Mouse (Mus musculus): ENCODE results near the gene Zup1.
A peak's percentile ranks its signal among the peaks of the same experiment; 100 is the strongest.
"Not testable (repeated sequence)": the region's sequence is repeated elsewhere in the genome, so short reads cannot be mapped to it uniquely, and the experiment has no call there.

Gene Zup1

DNA sequence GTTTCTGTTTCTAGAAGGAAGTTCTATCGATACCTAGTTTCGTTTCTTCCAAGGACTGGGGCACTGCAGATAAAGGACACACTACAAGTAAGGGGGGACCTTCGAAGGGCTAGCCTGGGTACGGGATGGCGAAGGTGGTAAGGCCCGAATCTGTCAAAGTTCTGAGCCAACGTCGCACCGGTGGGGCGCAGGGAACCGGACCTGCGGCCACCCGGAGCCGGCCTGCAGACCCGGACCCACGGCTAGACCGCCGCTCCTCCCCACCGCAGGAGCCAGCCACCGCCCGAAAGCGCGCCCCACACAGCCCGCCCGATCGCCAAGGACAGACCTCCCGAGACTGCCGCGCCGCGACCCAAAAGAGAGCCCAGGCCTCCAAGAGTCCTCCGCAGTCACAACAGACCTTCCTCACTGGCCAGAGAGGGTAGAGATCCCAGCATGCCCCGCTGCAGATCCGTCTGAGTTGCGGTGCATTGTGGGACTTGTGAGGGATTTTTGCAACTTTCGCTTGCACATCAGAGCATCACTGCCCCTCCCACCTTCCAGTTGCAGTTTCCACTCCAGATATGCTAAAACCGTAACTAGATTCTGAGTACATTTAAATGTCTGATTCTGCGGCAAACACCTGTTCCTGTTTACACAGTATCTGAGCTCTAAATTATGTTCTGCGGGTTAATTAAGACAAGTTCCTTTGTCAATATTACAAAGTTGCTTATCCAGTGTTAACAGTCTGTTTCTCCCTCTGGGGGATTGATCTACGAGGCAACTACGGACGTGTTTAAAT, at the start of gene Zup1:
TSS of gene Zup1 (minus strand) at position 467 of the 781 bp plus-strand sequence.
- DNase-seq (ENCODE audit: low spot score): peak; percentile 93

DNA sequence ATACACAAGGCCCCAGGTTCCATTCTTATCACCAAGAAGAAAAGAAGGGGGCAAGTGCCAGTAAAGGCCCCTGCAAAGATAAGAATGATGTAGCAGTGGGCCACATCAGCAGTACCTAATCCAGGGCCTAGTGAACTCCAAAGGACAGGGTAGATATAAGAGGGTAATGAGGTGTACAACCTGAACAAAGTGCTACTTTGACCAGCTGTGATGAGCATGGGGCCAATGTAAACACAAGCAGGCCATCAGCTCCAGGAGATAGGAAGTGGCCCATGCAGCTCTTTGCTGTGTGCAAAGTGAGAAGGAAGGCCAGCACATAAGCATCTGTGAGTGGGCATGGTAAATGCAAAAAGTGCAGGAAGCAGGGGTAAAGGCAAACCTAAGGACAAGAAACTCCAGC, 47.3 kb upstream of the Zup1 start:
- no peak for DNase-seq (ENCODE audit: low spot score)

- not testable (repeated sequence) for DNase-seq (ENCODE audit: low spot score)
Measured at GRCm38 (mm10) chr10:33996686-33997085, 45.6 kb upstream of the Zup1 start.

DNA sequence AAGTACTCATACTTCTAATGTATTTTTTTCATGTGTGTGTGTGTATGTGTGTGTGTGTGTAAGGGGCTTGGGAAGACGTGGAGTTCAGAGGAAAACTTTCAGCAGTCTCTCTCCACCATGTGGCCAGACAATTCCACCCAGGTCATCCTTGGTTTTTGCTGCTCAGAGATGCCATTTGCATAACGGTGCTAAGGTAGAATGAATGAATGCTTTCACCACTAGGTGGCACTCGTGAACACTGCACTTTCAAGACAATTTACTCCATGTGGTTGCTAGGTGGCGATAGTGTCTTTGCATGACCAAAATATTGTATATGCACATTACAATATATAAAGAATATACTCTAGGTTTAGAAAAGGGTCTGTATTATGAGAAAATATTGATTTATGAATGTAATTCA, 35.7 kb upstream of the Zup1 start:
- peak; percentile 92 for DNase-seq (ENCODE audit: low spot score)

- no peak for DNase-seq (ENCODE audit: low spot score)
Measured at GRCm38 (mm10) chr10:33974781-33975494, 23.9 kb upstream of the Zup1 start.

GRCm38 (mm10) chr10:33952509-33952908, 1.4 kb upstream of the Zup1 start:
- DNase-seq (ENCODE audit: low spot score): peak; percentile 62

GRCm38 (mm10) chr10:33946336-33946735, 4.7 kb downstream of the Zup1 start:
- no peak for DNase-seq (ENCODE audit: low spot score)

DNA sequence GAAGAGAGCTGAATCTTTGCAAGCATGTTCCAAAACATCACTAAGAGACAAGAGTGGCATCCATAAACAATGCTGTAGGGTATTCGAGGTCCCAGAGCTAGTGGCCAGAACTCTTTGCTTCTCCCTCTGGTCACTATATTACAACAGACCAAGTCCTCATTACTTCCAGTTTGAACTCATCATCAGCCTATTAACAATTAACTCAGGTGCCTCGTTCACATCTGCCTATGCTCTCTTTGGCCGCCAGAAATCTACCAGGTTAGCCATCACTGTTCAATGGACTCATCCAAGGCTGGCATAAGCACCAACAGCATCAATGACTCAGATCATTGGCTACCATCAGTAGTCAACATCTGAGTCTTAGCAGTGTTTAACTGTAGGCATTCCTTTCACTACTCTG, 5.7 kb downstream of the Zup1 start:
- no peak for DNase-seq (ENCODE audit: low spot score)

GRCm38 (mm10) chr10:33940702-33941101, 10.4 kb downstream of the Zup1 start:
- no peak for DNase-seq (ENCODE audit: low spot score)

DNA sequence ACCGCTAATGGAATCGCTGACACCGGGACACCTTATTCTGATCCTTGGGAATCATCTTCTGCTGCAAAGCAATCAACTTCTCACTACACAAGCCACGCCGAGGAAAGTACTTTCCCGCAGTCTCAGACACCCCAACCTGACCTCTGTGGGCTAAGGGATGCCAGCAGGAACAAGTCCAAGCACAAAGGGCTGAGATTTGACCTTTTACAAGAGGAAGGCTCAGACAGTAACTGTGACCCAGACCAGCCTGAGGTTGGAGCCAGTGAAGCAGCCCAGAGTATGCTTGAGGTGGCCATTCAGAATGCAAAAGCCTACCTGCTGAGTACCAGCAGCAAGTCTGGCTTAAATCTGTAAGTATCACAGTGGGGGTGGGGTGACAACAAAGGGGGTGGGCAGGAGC, 45.6 kb downstream of the Zup1 start:
- no peak for DNase-seq (ENCODE audit: low spot score)

DNA sequence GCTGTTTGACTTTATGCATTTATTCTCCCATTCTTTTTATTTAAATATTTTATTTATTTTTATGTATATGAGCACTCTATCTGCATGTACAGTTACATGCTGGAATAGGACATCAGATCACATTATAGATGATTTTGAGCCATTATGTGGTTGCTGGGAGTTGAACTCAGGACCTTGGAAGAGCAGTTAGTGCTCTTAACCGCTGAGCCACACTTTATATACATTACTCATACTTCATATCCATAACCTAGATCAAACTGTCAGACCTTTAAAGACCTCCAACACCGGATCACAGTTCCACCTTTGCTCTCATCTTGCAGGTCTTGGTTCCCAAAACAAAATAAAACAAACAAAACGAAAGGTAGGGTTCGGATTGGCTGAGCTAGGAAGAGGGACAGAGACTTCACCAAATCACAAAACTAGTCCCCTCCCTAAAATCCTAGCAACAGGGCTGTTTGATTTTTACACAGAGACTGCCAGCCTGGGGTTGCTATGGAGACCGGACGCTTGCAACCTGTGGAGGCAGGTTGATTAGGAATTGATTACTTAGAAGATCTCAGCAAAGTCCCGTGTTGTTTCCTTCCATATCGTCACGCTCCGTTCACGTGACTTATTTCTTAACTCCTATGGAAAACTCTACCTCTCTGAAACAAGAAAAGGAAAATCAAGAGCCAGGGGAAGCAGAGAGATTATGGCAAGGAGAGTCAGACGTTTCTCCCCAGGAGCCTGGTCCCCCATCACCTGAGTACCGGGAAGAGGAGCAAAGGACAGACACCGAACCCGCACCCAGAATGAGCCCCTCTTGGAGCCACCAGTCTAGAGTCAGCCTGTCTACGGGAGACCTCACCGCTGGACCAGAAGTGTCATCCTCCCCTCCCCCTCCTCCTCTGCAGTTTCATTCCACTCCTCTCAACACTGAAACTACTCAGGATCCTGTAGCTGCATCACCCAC, 46.3 kb downstream of the Zup1 start, which contains the start of gene Rsph4a:
TSS of gene Rsph4a (plus strand) at position 582 of the 952 bp plus-strand sequence.
- DNase-seq (ENCODE audit: low spot score): peak; percentile 45

DNA sequence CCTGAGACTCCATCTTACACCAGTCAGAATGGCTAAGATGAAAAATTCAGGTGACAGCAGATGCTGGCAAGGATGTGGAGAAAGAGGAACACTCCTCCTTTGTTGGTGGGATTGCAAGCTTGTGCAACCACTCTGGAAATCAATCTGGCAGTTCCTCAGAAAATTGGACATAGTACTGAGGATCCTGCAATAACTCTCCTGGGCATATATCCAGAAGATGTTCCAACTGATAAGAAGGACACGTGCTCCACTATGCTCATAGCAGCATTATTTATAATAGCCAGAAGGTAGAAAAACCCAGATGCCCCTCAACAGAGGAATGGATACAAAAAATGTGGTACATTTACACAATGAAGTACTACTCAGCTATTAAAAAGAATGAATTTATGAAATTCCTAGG, 49.5 kb downstream of the Zup1 start:
- not testable (repeated sequence) for DNase-seq (ENCODE audit: low spot score)

- DNase-seq (ENCODE audit: low spot score): not testable (repeated sequence)
Measured at GRCm38 (mm10) chr10:33882411-33882810, 68.7 kb downstream of the Zup1 start.

DNA sequence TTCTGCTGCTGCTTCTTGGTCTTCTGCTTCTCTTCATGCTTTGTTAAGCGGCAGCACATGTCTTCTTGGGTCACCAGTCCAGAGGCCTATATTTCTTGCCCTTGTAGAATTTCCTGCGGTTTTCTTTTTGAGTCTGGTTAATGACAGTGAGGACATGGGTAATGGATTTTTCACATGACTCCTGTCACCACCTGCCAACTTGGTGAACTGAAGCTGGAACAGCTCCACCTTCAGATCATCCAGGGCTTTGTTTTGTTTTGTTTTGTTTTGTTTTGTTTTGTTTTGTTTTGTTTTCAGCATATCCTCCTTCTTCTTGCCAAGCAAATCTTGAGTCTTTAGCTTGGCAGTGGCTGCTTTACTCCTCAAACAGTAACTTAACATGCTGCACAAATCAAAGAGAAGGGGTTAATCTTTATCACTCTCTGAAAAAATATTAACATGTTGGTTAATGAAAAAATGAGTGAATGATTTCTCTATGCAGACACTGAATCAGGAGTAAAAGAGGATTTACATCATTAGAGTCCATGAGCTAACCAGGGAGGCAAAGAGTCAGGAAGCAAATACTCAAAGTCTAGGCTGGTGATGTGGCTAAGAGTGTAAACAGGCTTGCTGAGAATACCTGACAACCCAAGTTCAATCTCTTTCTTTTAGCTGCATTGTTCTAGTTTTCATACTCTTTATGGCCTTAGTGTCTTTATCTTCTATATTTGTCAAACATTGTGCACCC, 78.2 kb downstream of the Zup1 start:
- DNase-seq (ENCODE audit: low spot score): no peak

DNA sequence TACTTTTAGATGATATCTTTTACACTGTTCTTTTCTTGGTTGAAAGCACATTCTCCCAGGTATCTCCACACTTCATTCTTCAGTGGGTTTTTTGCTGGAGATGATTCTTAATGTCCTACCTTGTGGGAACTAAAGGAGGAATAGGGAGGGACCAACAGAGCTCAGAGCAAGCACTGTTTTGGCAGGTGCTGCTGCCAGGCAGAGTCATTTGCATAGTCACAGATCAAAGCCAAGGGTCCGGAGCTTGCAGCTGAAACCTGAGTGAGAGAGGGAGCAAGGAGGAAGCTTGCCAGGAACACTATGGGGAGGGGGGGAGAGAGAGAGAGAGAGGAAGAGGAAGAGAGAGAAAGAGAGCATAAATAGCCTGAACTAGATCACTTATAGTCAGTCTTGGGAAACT, 80.6 kb downstream of the Zup1 start:
- DNase-seq (ENCODE audit: low spot score): no peak
